Mouse (Mus musculus): ENCODE measurements around the gene Entpd4b. TPM values are rescaled to one million over a fixed set of nuclear protein-coding genes. Genes with fewer than 3 reads are reported as not detected.
"Not testable (repeated sequence)": the region's sequence is repeated elsewhere in the genome, so short reads cannot be mapped to it uniquely, and the experiment has no call there.

The Entpd4b gene
- polyA plus RNA-seq (2015; fragmentation: Nextera tagmentation; extraction: Ambion mirVana): 3.7 and 4.4 TPM in 2 replicates

- not testable (repeated sequence) for H3K4me3 ChIP-seq (ENCODE audit: low read depth, low read length); H3K9me3 ChIP-seq (replicated peaks; ENCODE audit: control insufficient read depth, low read length); H3K4me2 ChIP-seq (ENCODE audit: low read depth, low read length); H3K4me1 ChIP-seq (ENCODE audit: control insufficient read depth, low read depth, low read length); H3K27ac ChIP-seq (ENCODE audit: low read length); H3K9ac ChIP-seq (ENCODE audit: low read depth, low read length); H3K36me3 ChIP-seq (ENCODE audit: control insufficient read depth, insufficient read depth); H3K27me3 ChIP-seq (ENCODE audit: control insufficient read depth, insufficient read depth, low read depth, low read length)
- no CpG with 5 or more reads among the region's 68 CpGs for WGBS (ENCODE audit: insufficient replicate concordance)
- ATAC-seq (ENCODE audit: low read depth): peak; percentile 96
Observed at GRCm38 (mm10) chr14:69555110-69555831, at the start of gene Entpd4b. Entpd4b (plus strand) TSS chr14:69555424.

DNA sequence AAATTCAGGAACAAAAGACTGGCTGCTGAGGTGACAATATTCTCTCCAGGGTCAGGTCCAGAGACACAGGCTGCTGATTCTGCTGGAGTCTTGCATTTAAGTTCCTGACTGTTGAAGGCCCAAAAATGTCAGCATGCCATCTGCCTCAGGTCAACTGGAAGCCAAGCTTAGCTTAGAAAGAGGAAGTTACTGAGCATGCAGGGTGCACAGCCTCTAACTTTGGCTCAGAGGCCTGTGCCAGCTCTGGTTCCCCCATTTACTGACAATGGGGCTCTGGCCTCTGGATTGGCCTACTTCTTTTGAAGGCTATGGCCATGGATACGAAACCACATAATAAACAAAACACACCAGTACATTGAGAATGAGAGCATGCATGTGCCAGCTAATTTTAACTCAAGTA is 48.2 kb upstream of the Entpd4b start:
- not testable (repeated sequence) for H3K4me2 ChIP-seq (ENCODE audit: low read depth, low read length); H3K4me1 ChIP-seq (ENCODE audit: control insufficient read depth, low read depth, low read length); ATAC-seq (ENCODE audit: low read depth); H3K27me3 ChIP-seq (ENCODE audit: control insufficient read depth, insufficient read depth, low read depth, low read length); H3K4me3 ChIP-seq (ENCODE audit: low read depth, low read length); H3K9me3 ChIP-seq (replicated peaks; ENCODE audit: control insufficient read depth, low read length); H3K27ac ChIP-seq (ENCODE audit: low read length); H3K36me3 ChIP-seq (ENCODE audit: control insufficient read depth, insufficient read depth); H3K9ac ChIP-seq (ENCODE audit: low read depth, low read length)
- WGBS (ENCODE audit: insufficient replicate concordance): no CpG with 5 or more reads among the region's 1 CpGs

DNA sequence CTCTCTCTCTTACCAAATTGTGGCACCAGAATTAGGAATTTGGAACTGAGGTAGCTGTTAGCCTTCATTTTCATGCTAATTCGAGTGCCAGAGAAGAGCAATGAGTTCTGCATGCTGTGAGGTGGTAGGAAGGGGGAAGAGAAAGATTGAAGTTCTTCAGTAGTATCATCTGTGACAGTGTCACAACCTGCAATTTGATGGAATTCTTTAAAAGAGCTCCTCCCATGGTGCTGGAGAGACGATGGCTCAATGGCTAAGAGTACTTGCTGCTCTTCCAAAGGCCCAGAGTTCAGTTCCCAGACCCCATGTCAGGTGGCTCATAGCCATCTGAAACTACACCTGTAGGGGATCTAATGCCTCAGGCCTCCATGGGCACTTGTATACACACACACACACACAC is 42.8 kb upstream of the Entpd4b start, which contains the start of gene Gm27179:
Gene Gm27179, minus strand, starts transcription at position 101 of the 400 bp plus-strand sequence.
- H3K9ac ChIP-seq (ENCODE audit: low read depth, low read length); H3K4me1 ChIP-seq (ENCODE audit: control insufficient read depth, low read depth, low read length); H3K27ac ChIP-seq (ENCODE audit: low read length); ATAC-seq (ENCODE audit: low read depth); H3K4me3 ChIP-seq (ENCODE audit: low read depth, low read length); H3K36me3 ChIP-seq (ENCODE audit: control insufficient read depth, insufficient read depth); H3K9me3 ChIP-seq (replicated peaks; ENCODE audit: control insufficient read depth, low read length); H3K4me2 ChIP-seq (ENCODE audit: low read depth, low read length); H3K27me3 ChIP-seq (ENCODE audit: control insufficient read depth, insufficient read depth, low read depth, low read length): not testable (repeated sequence)
- WGBS (ENCODE audit: insufficient replicate concordance): no CpG with 5 or more reads among the region's 2 CpGs

DNA sequence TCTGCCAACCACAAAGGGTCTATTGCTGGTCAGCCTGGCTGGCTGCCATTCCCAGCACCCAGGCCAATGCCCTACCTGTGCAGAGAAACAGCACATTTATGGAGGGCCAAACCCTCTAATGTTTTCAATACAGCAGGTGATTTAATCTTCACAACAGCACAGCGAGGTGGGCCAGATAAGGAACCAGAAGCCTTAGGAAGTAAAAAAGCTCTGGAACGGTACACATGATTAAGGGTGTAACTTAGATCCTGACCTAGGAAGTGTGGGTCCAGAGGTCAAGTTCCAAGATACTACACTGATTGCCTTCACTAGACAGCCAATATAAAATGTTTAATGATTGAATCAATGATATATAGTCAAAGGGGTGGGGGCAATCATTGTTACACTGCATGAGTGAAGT is 34.4 kb upstream of the Entpd4b start:
- not testable (repeated sequence) for H3K27ac ChIP-seq (ENCODE audit: low read length); H3K4me2 ChIP-seq (ENCODE audit: low read depth, low read length); H3K9me3 ChIP-seq (replicated peaks; ENCODE audit: control insufficient read depth, low read length); H3K36me3 ChIP-seq (ENCODE audit: control insufficient read depth, insufficient read depth); H3K4me1 ChIP-seq (ENCODE audit: control insufficient read depth, low read depth, low read length); H3K9ac ChIP-seq (ENCODE audit: low read depth, low read length); ATAC-seq (ENCODE audit: low read depth); H3K27me3 ChIP-seq (ENCODE audit: control insufficient read depth, insufficient read depth, low read depth, low read length); H3K4me3 ChIP-seq (ENCODE audit: low read depth, low read length)
- no CpG with 5 or more reads among the region's 2 CpGs for WGBS (ENCODE audit: insufficient replicate concordance)

DNA sequence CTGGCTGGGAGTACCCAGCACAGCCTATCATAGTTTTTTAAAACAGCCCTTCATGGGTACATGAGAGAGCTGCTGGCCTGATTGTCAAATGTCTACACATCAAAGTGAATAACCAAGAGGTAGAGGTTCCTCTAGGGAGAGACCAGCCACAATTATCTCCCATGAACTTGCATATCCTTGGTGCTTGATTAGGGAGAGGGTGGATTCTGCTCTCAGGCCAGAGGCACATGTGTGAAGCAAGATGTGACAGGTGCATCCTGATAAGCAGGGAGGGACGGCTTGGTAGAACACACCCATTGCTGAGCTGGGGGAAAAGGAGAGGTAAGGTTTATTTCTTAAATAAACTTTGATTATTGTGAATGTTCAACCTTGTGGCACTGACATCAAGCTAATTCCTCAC is 32.2 kb upstream of the Entpd4b start:
- H3K27me3 ChIP-seq (ENCODE audit: control insufficient read depth, insufficient read depth, low read depth, low read length); H3K9ac ChIP-seq (ENCODE audit: low read depth, low read length); H3K4me2 ChIP-seq (ENCODE audit: low read depth, low read length); H3K4me1 ChIP-seq (ENCODE audit: control insufficient read depth, low read depth, low read length); H3K36me3 ChIP-seq (ENCODE audit: control insufficient read depth, insufficient read depth); H3K4me3 ChIP-seq (ENCODE audit: low read depth, low read length); H3K27ac ChIP-seq (ENCODE audit: low read length); H3K9me3 ChIP-seq (replicated peaks; ENCODE audit: control insufficient read depth, low read length): not testable (repeated sequence)
- no CpG with 5 or more reads among the region's 1 CpGs for WGBS (ENCODE audit: insufficient replicate concordance)
- peak; percentile 93 for ATAC-seq (ENCODE audit: low read depth)

DNA sequence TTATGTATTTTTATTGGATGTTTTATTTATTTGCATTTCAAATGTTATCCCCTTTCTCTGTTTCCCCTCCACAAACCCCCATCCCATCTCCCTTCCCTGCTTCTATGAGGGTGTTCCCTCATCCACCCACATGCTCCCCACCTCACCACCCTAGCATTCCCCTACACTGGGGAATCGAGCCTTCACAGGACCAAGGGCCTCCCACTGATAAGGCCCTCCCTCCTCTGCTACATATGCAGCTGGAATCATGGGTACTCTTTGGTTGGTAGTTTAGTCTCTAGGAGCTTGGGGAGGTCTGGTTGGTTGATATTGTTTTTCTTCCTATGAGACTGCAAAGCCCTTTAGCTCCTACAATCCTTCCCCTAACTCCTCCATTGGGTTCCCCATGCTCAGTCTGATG is 29.0 kb upstream of the Entpd4b start:
- not testable (repeated sequence) for H3K4me3 ChIP-seq (ENCODE audit: low read depth, low read length)
- ATAC-seq (ENCODE audit: low read depth): peak; percentile 84
- WGBS (ENCODE audit: insufficient replicate concordance): no CpG with 5 or more reads among the region's 1 CpGs

DNA sequence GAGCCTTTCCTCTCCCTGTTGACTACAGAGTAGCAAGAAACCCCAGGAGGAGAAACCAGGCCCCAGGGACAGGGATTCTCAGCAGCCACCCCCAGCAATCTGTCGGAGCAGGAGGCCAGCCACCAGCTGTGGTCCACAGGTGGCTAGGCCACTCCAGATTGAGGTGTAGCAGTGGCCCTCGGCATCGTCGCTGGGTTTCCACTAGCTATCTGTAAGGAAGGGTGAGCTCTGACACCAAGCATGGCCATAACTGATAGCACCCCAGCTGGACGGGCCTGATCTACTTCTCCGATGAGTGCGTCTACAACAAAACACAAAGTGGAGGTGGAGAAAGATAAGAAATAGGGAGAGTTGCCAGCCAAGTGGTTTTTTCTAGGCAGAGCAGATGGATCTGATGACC is 18.7 kb upstream of the Entpd4b start:
- not testable (repeated sequence) for H3K27me3 ChIP-seq (ENCODE audit: control insufficient read depth, insufficient read depth, low read depth, low read length); H3K4me2 ChIP-seq (ENCODE audit: low read depth, low read length); H3K36me3 ChIP-seq (ENCODE audit: control insufficient read depth, insufficient read depth); H3K4me3 ChIP-seq (ENCODE audit: low read depth, low read length); H3K9me3 ChIP-seq (replicated peaks; ENCODE audit: control insufficient read depth, low read length); H3K4me1 ChIP-seq (ENCODE audit: control insufficient read depth, low read depth, low read length); H3K9ac ChIP-seq (ENCODE audit: low read depth, low read length); H3K27ac ChIP-seq (ENCODE audit: low read length)
- peak; percentile 80 for ATAC-seq (ENCODE audit: low read depth)
- WGBS (ENCODE audit: insufficient replicate concordance): no CpG with 5 or more reads among the region's 7 CpGs

More for the DNA sequence above, 29.0 kb upstream of the Entpd4b start:
- not testable (repeated sequence) for H3K4me1 ChIP-seq (ENCODE audit: control insufficient read depth, low read depth, low read length); H3K9me3 ChIP-seq (replicated peaks; ENCODE audit: control insufficient read depth, low read length); H3K27ac ChIP-seq (ENCODE audit: low read length); H3K36me3 ChIP-seq (ENCODE audit: control insufficient read depth, insufficient read depth); H3K4me2 ChIP-seq (ENCODE audit: low read depth, low read length); H3K9ac ChIP-seq (ENCODE audit: low read depth, low read length); H3K27me3 ChIP-seq (ENCODE audit: control insufficient read depth, insufficient read depth, low read depth, low read length)

- peak; percentile 92 for ATAC-seq (ENCODE audit: low read depth)
- H3K27me3 ChIP-seq (ENCODE audit: control insufficient read depth, insufficient read depth, low read depth, low read length); H3K4me3 ChIP-seq (ENCODE audit: low read depth, low read length); H3K9me3 ChIP-seq (replicated peaks; ENCODE audit: control insufficient read depth, low read length); H3K36me3 ChIP-seq (ENCODE audit: control insufficient read depth, insufficient read depth); H3K4me1 ChIP-seq (ENCODE audit: control insufficient read depth, low read depth, low read length); H3K9ac ChIP-seq (ENCODE audit: low read depth, low read length); H3K4me2 ChIP-seq (ENCODE audit: low read depth, low read length); H3K27ac ChIP-seq (ENCODE audit: low read length): not testable (repeated sequence)
- WGBS (ENCODE audit: insufficient replicate concordance): no CpG with 5 or more reads among the region's 5 CpGs
Observed at GRCm38 (mm10) chr14:69540113-69540512, 15.1 kb upstream of the Entpd4b start.

- not testable (repeated sequence) for H3K27me3 ChIP-seq (ENCODE audit: control insufficient read depth, insufficient read depth, low read depth, low read length); ATAC-seq (ENCODE audit: low read depth); H3K4me1 ChIP-seq (ENCODE audit: control insufficient read depth, low read depth, low read length); H3K4me3 ChIP-seq (ENCODE audit: low read depth, low read length); H3K27ac ChIP-seq (ENCODE audit: low read length); H3K4me2 ChIP-seq (ENCODE audit: low read depth, low read length); H3K36me3 ChIP-seq (ENCODE audit: control insufficient read depth, insufficient read depth); H3K9me3 ChIP-seq (replicated peaks; ENCODE audit: control insufficient read depth, low read length); H3K9ac ChIP-seq (ENCODE audit: low read depth, low read length)
- no CpG with 5 or more reads among the region's 7 CpGs for WGBS (ENCODE audit: insufficient replicate concordance)
Observed at GRCm38 (mm10) chr14:69542695-69543094, 12.5 kb upstream of the Entpd4b start.

Data from liver, embryonic 16.5 days (tissue).